Mouse (Mus musculus): ENCODE measurements around the gene Adamts4. TPM values are rescaled to one million over a fixed set of nuclear protein-coding genes. Genes with fewer than 3 reads are reported as not detected.

The Adamts4 gene
- polyA plus RNA-seq, 1 experiment from 2014 or later, result 11.7 TPM

DNA sequence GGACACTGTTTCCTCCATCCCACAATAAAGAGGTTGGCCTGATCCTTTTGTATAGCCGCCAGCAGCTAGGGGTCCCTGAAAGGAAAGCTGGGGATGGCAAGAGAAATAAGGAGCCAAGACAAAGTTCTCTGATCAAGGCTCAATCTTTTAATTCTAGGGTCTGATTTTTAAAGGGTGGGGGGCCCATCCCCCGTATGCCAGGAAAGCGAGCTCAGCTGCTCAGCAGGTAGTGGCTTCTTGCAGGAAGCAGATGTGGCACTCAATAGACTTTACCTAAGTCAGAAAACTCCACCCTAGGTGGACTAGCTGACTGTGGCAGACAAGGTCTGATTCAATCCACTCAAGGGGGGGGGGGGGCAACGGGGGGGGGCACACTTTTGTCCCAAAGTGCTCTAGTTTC is 23.4 kb upstream of the Adamts4 start:
- no peak overlapping the region for H3K4me2 ChIP-seq (ENCODE audit: low read depth, low read length)

GRCm38 (mm10) chr1:171227879-171228278 is 22.3 kb upstream of the Adamts4 start:
- ATAC-seq (ENCODE audit: low read depth) (no peak), DNase-seq (ENCODE audit: low spot score) (no peak)
- Histone ChIP-seq H3K36me3 (ENCODE audit: control insufficient read depth, insufficient read depth, low read length) (no peaks in the 10 kb centered on the region), H3K9me3 (ENCODE audit: control insufficient read depth, low read length) (no peaks in the 10 kb centered on the region), H3K4me3 (ENCODE audit: low read depth, low read length) (no peak overlapping the region), H3K9ac (ENCODE audit: low read depth, low read length) (no peak overlapping the region), H3K27me3 (replicated peaks; ENCODE audit: control insufficient read depth, insufficient read depth, low read length) (no peaks in the 10 kb centered on the region), H3K27ac (replicated peaks; ENCODE audit: low read depth, low read length) (no peak overlapping the region), H3K4me2 (ENCODE audit: low read depth, low read length) (no peak overlapping the region), H3K4me1 (ENCODE audit: control insufficient read depth, insufficient read depth, low read length) (no peaks in the 10 kb centered on the region)
- WGBS, result 80% methylated on average over 1 of the region's 1 CpGs

More for the DNA sequence above, 23.4 kb upstream of the Adamts4 start:
- Histone ChIP-seq H3K36me3 (ENCODE audit: control insufficient read depth, insufficient read depth, low read length) (no peaks in the 10 kb centered on the region), H3K27me3 (replicated peaks; ENCODE audit: control insufficient read depth, insufficient read depth, low read length) (no peaks in the 10 kb centered on the region), H3K9ac (ENCODE audit: low read depth, low read length) (no peak overlapping the region), H3K4me3 (ENCODE audit: low read depth, low read length) (no peak overlapping the region), H3K4me1 (ENCODE audit: control insufficient read depth, insufficient read depth, low read length) (no peaks in the 10 kb centered on the region), H3K27ac (replicated peaks; ENCODE audit: low read depth, low read length) (no peak overlapping the region), H3K9me3 (ENCODE audit: control insufficient read depth, low read length) (no peaks in the 10 kb centered on the region)
- DNase-seq (ENCODE audit: low spot score), result no peak
- WGBS, result 59% methylated on average over 4 of the region's 4 CpGs
- ATAC-seq (ENCODE audit: low read depth), result no peak

DNA sequence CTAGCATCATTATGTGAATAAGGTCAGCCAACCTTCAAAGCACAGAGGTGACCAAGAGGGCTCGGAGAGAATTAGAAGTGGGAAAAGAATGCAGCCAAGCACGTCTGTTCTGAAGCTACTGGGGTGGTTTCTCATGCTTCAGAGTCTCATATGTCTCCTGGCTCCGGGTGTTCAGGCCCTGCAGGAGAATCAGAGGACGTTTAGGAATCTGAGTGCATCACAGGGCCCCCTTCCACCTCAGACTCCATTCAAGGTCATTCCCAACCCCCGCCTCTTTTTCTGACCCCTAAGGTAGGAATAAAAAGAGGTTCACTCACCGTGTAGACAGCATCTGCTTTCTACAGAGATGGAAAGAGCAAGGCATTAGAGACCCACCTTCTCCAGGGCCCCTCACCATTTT is 20.5 kb upstream of the Adamts4 start:
- Histone ChIP-seq H3K4me3 (ENCODE audit: low read depth, low read length) (no peak overlapping the region), H3K4me1 (ENCODE audit: control insufficient read depth, insufficient read depth, low read length) (no peaks in the 10 kb centered on the region), H3K9ac (ENCODE audit: low read depth, low read length) (no peak overlapping the region), H3K27ac (replicated peaks; ENCODE audit: low read depth, low read length) (no peak overlapping the region), H3K9me3 (ENCODE audit: control insufficient read depth, low read length) (no peaks in the 10 kb centered on the region), H3K4me2 (ENCODE audit: low read depth, low read length) (no peak overlapping the region), H3K36me3 (ENCODE audit: control insufficient read depth, insufficient read depth, low read length) (peaks cover 17% of the 10 kb centered on the region), H3K27me3 (replicated peaks; ENCODE audit: control insufficient read depth, insufficient read depth, low read length) (no peaks in the 10 kb centered on the region)
- no peak for DNase-seq (ENCODE audit: low spot score)
- ATAC-seq (ENCODE audit: low read depth), result no peak
- WGBS, result 45% methylated on average over 6 of the region's 6 CpGs

GRCm38 (mm10) chr1:171230215-171230614 is 20.0 kb upstream of the Adamts4 start:
- H3K27me3 ChIP-seq (replicated peaks; ENCODE audit: control insufficient read depth, insufficient read depth, low read length), result no peaks in the 10 kb centered on the region
- peaks cover 21% of the 10 kb centered on the region for H3K36me3 ChIP-seq (ENCODE audit: control insufficient read depth, insufficient read depth, low read length)
- H3K4me1 ChIP-seq (ENCODE audit: control insufficient read depth, insufficient read depth, low read length), result no peaks in the 10 kb centered on the region
- H3K27ac ChIP-seq (replicated peaks; ENCODE audit: low read depth, low read length), result no peak overlapping the region
- 46% methylated on average over 3 of the region's 3 CpGs for WGBS
- ATAC-seq (ENCODE audit: low read depth) (no peak), DNase-seq (ENCODE audit: low spot score) (no peak)
- no peaks in the 10 kb centered on the region for H3K9me3 ChIP-seq (ENCODE audit: control insufficient read depth, low read length)
- no peak overlapping the region for H3K4me2 ChIP-seq (ENCODE audit: low read depth, low read length)
- no peak overlapping the region for H3K9ac ChIP-seq (ENCODE audit: low read depth, low read length)
- no peak overlapping the region for H3K4me3 ChIP-seq (ENCODE audit: low read depth, low read length)

DNA sequence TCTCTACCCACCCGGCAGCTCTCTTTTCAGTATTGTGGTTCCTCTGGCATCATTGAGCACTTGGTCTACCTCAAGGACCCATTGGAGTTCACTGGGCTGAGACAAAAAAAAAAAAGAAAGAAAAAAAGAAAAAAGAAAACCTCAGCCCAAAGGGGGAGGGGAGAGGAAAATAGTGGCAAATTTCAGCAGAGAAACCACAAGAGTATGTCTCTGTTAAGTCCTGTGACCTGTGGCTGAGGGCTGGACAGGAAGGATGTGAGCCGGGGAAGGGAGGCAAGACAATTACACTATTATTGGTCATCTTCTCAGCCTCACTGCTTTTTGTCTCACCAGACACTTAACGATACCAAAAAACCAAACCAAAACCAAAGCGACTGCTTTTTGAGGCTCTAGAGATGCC is 18.4 kb upstream of the Adamts4 start:
- Histone ChIP-seq H3K9ac (ENCODE audit: low read depth, low read length) (no peak overlapping the region), H3K4me3 (ENCODE audit: low read depth, low read length) (no peak overlapping the region), H3K27ac (replicated peaks; ENCODE audit: low read depth, low read length) (no peak overlapping the region), H3K4me2 (ENCODE audit: low read depth, low read length) (no peak overlapping the region), H3K4me1 (ENCODE audit: control insufficient read depth, insufficient read depth, low read length) (no peaks in the 10 kb centered on the region), H3K9me3 (ENCODE audit: control insufficient read depth, low read length) (no peaks in the 10 kb centered on the region), H3K27me3 (replicated peaks; ENCODE audit: control insufficient read depth, insufficient read depth, low read length) (no peaks in the 10 kb centered on the region), H3K36me3 (ENCODE audit: control insufficient read depth, insufficient read depth, low read length) (peaks cover 38% of the 10 kb centered on the region)
- 57% methylated on average over 4 of the region's 4 CpGs for WGBS
- ATAC-seq (ENCODE audit: low read depth) (no peak), DNase-seq (ENCODE audit: low spot score) (no peak)

DNA sequence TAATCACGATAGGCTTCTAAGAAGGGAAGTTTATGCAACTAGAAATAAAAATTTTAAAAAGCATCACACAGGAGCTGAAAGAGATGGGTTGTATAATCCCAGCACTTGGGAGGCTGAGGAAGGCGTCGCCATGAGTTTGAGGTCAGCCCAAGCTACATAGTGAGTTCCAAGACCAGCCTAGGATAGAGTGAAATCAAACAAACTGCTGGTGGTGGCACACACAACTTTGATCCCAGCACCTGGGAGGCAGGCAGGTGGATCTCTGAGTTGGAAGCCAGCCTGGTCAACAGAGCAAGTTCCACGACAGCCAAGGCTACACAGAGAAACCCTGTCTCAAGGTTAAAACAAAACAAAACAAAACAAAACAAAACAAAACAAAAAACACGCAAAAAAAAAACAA is 17.9 kb upstream of the Adamts4 start:
- no peak for ATAC-seq (ENCODE audit: low read depth)
- Histone ChIP-seq H3K27me3 (replicated peaks; ENCODE audit: control insufficient read depth, insufficient read depth, low read length) (no peaks in the 10 kb centered on the region), H3K27ac (replicated peaks; ENCODE audit: low read depth, low read length) (no peak overlapping the region), H3K4me1 (ENCODE audit: control insufficient read depth, insufficient read depth, low read length) (no peaks in the 10 kb centered on the region), H3K9ac (ENCODE audit: low read depth, low read length) (no peak overlapping the region), H3K9me3 (ENCODE audit: control insufficient read depth, low read length) (no peaks in the 10 kb centered on the region), H3K36me3 (ENCODE audit: control insufficient read depth, insufficient read depth, low read length) (peaks cover 42% of the 10 kb centered on the region), H3K4me2 (ENCODE audit: low read depth, low read length) (no peak overlapping the region), H3K4me3 (ENCODE audit: low read depth, low read length) (no peak overlapping the region)
- no peak for DNase-seq (ENCODE audit: low spot score)
- WGBS, result 78% methylated on average over 5 of the region's 5 CpGs

GRCm38 (mm10) chr1:171232800-171233730 is 17.2 kb upstream of the Adamts4 start:
- Histone ChIP-seq H3K27ac (replicated peaks; ENCODE audit: low read depth, low read length) (no peak overlapping the region), H3K4me1 (ENCODE audit: control insufficient read depth, insufficient read depth, low read length) (no peaks in the 10 kb centered on the region), H3K9me3 (ENCODE audit: control insufficient read depth, low read length) (no peaks in the 10 kb centered on the region), H3K4me2 (ENCODE audit: low read depth, low read length) (no peak overlapping the region), H3K4me3 (ENCODE audit: low read depth, low read length) (no peak overlapping the region), H3K9ac (ENCODE audit: low read depth, low read length) (no peak overlapping the region), H3K27me3 (replicated peaks; ENCODE audit: control insufficient read depth, insufficient read depth, low read length) (no peaks in the 10 kb centered on the region), H3K36me3 (ENCODE audit: control insufficient read depth, insufficient read depth, low read length) (peaks cover 49% of the 10 kb centered on the region)
- DNase-seq (ENCODE audit: low spot score), result no peak
- 86% methylated on average over 12 of the region's 12 CpGs for WGBS
- ATAC-seq (ENCODE audit: low read depth), result no peak

DNA sequence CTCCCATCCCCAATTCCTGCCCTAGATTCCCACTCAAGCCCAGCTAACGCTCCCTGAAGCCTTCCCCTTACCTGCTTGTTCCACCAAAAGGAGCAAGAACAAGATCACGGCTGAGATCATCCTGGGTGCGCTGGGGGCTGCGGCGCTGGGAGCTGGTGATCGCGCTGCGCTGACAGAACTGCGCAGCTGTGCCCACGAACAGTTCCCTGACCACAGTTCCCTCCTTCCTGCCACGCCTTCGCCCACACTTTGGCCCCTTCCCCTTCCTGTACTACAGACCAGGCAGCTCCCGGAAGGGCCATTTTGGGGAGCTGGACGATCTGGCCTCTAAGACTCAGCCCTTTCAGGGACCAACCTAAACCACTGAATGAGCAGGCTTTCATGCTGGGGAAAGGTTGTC is 16.1 kb upstream of the Adamts4 start, which contains the start of gene Fcer1g:
Fcer1g (minus strand) TSS at position 240 of the 400 bp plus-strand sequence.
- H3K4me3 ChIP-seq (ENCODE audit: low read depth, low read length), result no peak within 1 kb of the TSS
- H3K9ac ChIP-seq (ENCODE audit: low read depth, low read length), result no peak within 1 kb of the TSS
- DNase-seq (ENCODE audit: low spot score), result no peak
- H3K27ac ChIP-seq (replicated peaks; ENCODE audit: low read depth, low read length), result no peak within 1 kb of the TSS
- H3K36me3 ChIP-seq (ENCODE audit: control insufficient read depth, insufficient read depth, low read length), result peaks cover 60% of the 10 kb centered on the region
- ATAC-seq (ENCODE audit: low read depth), result no peak
- H3K9me3 ChIP-seq (ENCODE audit: control insufficient read depth, low read length), result no peaks in the 10 kb centered on the region
- 91% methylated on average over 14 of the region's 14 CpGs for WGBS
- H3K27me3 ChIP-seq (replicated peaks; ENCODE audit: control insufficient read depth, insufficient read depth, low read length), result no peaks in the 10 kb centered on the region
- H3K4me1 ChIP-seq (ENCODE audit: control insufficient read depth, insufficient read depth, low read length), result no peaks in the 10 kb centered on the region
- H3K4me2 ChIP-seq (ENCODE audit: low read depth, low read length), result no peak within 1 kb of the TSS

DNA sequence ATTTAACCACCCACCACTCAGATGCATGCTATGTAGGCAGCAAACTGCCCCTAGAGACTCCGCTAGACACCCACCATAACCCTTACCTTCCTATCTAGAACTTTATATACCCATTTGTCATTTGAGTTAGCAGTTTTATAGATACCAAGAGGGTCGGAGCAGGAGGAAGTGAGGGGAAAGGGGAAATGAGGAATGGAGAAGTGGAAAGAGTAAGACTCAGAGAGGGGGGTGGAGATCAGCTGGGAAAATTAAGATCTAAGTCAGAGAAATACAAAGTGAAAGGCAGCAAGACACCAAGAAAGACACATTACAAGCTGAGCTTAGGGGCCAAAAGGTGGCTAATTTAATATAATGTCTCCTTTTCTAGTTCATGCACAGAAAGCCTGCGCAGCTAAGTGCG is 15.7 kb upstream of the Adamts4 start:
- no peak overlapping the region for H3K4me2 ChIP-seq (ENCODE audit: low read depth, low read length)
- no peaks in the 10 kb centered on the region for H3K9me3 ChIP-seq (ENCODE audit: control insufficient read depth, low read length)
- ATAC-seq (ENCODE audit: low read depth) (no peak), DNase-seq (ENCODE audit: low spot score) (no peak)
- no peaks in the 10 kb centered on the region for H3K4me1 ChIP-seq (ENCODE audit: control insufficient read depth, insufficient read depth, low read length)
- no peak overlapping the region for H3K27ac ChIP-seq (replicated peaks; ENCODE audit: low read depth, low read length)
- H3K36me3 ChIP-seq (ENCODE audit: control insufficient read depth, insufficient read depth, low read length), result peaks cover 64% of the 10 kb centered on the region
- no peak overlapping the region for H3K4me3 ChIP-seq (ENCODE audit: low read depth, low read length)
- WGBS, result 92% methylated on average over 4 of the region's 4 CpGs
- H3K27me3 ChIP-seq (replicated peaks; ENCODE audit: control insufficient read depth, insufficient read depth, low read length), result no peaks in the 10 kb centered on the region
- H3K9ac ChIP-seq (ENCODE audit: low read depth, low read length), result no peak overlapping the region
